Mouse (Mus musculus) urinary bladder, postnatal 36 days (tissue): ENCODE measurements at regions not wholly inside any gene's neighbourhood (a gene's known extent, or its start where the extent isn't known, plus 50 kb on each side); places are given as distances from the start of the nearest gene placed in this dataset.
"Not testable (repeated sequence)": the region's sequence is repeated elsewhere in the genome, so short reads cannot be mapped to it uniquely, and the experiment has no call there.

Experiments used
- DNase-seq, 2 experiments: peaks; one replicate each; pipeline ENCODE4 v3.0.0; 2022; ENCODE audit warnings: low spot score in 2 of 2, mixed read lengths in 1 of 2

DNA sequence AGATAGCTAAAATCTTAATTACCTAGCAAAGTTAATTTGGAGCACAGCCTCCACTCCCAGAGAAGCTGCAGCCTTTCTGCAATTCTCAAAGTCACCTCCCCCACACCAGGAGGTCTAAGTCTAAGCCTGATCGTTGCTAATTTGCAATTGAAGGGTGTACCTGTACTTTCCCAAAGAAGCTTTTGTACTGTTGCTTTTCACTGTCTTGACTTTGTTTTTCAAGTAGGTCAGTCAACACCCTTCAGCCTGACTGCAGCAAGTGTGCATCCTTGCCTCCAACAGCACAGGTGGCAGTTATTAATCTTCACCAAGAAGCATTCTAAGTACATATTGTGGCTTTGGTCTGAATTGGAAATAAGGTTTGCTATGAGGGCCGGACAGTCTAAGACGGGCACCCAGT, 91.7 kb upstream of the Slc22a30 start:
- DNase-seq: not testable (repeated sequence)

DNA sequence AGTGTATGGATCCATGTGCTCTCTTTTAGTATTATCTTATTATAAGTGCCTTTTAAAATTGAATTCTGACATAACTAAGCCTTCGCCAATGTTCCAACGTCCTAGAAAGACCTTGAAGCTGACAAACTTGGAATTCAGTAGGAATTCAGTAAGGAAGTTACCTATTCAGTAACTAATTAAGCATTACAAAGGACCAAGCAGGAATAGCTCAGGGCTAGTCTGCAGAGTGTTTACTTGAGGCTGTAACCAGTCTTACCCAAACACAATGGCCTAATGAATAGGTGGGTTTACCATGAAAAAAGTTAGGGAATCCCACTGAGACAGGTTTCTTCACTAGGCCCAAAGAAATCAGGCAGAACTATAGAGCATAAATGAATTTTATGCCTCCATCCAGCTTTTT, 92.6 kb upstream of the Slc22a30 start:
- DNase-seq: not testable (repeated sequence)

DNA sequence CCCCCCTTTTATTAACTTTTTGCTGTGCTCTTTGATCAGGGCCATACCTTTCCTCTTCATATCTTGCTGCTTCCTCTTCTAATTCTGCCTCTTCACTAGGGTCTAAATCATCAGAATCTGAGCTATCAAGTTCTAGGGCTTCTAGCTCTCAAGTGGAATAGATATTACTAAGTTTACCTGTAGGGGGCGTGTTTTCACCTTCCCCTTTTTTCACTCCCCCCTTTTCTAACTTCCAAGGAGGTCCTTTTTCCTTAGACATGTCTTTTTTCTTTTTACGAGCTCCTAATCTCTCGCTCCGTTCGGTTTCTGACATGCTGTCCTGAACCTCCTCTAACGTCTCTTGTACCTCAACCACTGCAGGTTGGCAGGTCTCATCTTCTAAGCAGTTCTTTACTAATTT, 73.3 kb upstream of the Slc22a8 start:
- not testable (repeated sequence) for DNase-seq

DNA sequence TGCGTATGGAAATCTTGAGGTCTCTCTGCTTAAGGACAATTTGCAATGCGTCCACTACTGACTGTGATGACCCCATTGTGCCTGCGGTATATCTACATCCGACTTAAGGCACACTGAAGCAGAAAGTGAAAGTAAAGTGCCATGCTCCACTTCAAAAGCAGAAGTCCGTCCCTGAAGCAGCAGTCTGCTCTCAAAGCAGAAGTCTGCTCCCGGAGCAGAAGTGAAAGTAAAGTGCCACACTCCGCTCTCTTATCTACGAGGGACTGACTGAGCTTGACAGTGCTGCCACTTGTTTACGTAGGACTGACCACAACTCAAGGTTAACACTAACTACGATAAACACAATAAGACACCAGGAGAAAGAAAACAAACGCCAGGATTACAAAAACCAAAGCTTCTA, 72.8 kb upstream of the Slc22a8 start:
- DNase-seq: peak; percentile 7 to 8

DNA sequence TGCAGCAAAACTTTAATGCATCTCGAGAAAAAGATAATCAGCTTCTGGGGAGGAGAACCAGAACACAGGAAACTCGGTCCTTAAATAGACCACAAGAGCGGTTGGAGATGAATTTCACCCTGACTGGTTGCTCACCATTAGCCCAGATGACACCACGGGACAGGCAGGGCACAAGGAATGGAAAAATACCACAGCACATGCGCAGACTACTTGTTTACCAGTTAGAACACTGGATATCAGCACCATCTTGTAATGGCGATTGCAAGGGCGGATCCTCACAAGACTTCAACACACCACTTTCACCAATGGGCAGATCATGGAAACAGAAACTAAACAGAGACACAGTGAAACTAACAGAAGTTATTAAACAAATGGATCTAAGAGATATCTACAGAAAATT, 72.1 kb upstream of the Slc22a8 start:
- DNase-seq: not testable (repeated sequence)

DNA sequence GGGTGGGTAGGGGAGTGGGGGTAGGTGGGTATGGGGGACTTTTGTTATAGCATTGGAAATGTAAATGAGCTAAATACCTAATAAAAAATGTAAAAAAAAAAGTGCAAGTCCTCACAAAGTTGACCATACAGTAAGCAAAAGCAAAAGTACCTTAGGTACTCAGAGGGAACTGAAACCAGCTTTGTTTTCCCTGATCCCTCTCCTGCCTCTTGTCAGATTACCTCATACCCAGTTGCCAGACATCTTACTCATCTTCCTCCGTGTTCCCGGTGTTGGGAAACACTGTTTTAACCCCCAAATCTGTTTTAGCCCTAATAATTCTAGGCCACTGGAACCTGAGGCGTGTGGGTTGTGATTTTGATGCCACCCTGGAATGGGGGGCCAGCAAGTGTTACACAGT, 56.5 kb upstream of the Slc22a8 start:
- DNase-seq: no peak

DNA sequence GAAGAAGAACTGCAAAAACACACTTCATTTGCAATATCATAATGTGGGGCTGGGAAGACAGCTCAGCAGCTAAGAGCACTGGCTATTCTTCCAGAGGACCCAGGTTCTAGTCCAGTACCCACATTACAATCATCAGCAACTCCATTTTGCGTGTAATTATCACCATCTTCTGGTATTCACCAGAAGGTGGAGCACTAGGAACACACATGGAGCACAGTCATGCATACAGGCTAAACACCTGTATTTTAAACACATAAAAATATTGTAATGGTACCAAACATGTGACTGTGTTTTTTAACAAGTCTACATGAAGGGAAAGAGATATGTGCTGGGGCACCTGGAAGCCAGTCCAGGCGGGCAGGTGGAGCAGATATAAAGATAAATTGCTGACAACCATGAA, 55.0 kb upstream of the Slc22a8 start:
- DNase-seq: no peak
